Mouse (Mus musculus): ENCODE results near the gene Rbbp9.

GRCm38 (mm10) chr2:144527821-144528174 is 22.9 kb downstream of the Rbbp9 start:
- TF ChIP-seq ZNF384 (IDR thresholded peaks at IDR 0.05; ENCODE audit: low read depth, low read length) (no peak), CHD2 (IDR thresholded peaks at IDR 0.05; ENCODE audit: low read depth, low read length) (no peak), HCFC1 (IDR thresholded peaks at IDR 0.05; ENCODE audit: borderline replicate concordance, insufficient read depth, low read length) (no peak), MAFK (IDR thresholded peaks at IDR 0.05; ENCODE audit: insufficient read depth, low read depth, low read length) (no peak), ZC3H11A (IDR thresholded peaks at IDR 0.05; ENCODE audit: borderline replicate concordance, low read depth, low read length) (no peak)

Measured in ES-E14 (cell line).